Mouse (Mus musculus): ENCODE data around the gene Bmp15. TPM values are rescaled to one million over a fixed set of nuclear protein-coding genes. Genes with fewer than 3 reads are reported as not detected.

The Bmp15 gene
- polyA plus RNA-seq (2016; fragmentation: Nextera tagmentation; extraction: Ambion mirVana): 0.89 and 0.90 TPM in 2 replicates

DNA sequence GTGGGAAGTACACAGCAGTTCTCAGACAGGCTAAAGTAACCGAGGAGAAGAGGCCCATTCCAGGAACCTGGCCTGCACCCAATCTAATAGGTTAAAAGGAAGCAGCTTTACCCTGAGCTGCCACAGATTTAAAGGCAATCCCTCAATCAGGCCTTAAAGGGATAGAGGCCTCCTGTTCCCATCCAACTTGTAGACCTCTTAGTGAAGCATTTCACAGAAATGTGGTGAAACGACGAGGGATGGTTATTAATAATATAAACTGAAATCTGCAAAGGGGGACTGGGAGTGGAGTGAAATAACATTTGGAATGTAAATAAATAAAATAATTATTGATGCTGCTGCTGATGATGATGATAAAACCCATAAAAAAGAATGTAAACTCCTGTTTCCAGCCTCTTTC lies at the start of gene Bmp15:
Bmp15 (minus strand) TSS at position 101 of the 400 bp plus-strand sequence.
- no peaks in the 10 kb centered on the region for H3K4me1 ChIP-seq (replicated peaks)
- no peaks in the 10 kb centered on the region for H3K9me3 ChIP-seq (replicated peaks)
- no peaks in the 10 kb centered on the region for H3K27me3 ChIP-seq (replicated peaks)
- H3K4me3 ChIP-seq: no peak within 1 kb of the TSS
- no peak within 1 kb of the TSS for H3K9ac ChIP-seq
- H3K4me2 ChIP-seq: no peak within 1 kb of the TSS
- H3K36me3 ChIP-seq: no peaks in the 10 kb centered on the region
- no peak within 1 kb of the TSS for H3K27ac ChIP-seq (ENCODE audit: poor library complexity, severe bottlenecking)
- no peak for ATAC-seq (ENCODE audit: insufficient number of reproducible peaks, low FRiP score)
- WGBS: 78% methylated on average over 3 of the region's 3 CpGs

DNA sequence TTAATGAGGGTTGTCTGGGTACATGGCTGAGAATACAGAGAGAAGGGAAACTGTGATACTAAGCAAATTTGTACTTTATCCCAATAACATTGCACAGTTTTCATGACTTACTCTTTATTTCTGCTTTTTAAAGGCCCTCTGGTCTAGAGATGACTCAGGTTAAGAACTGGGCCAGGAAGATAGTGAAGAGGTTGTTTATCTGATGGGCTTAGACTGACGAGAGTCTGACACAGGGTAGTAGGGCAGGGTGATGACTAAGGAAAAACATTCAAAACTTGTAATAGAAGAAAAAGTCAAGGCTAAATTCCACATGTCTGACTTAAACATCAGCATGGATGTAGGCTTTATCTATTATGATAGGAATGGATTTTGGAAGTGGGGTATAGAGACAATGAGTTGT lies 48.3 kb upstream of the Bmp15 start:
- Histone ChIP-seq H3K4me2 (no peak overlapping the region), H3K9ac (no peak overlapping the region), H3K27me3 (replicated peaks) (no peaks in the 10 kb centered on the region), H3K27ac (ENCODE audit: poor library complexity, severe bottlenecking) (no peak overlapping the region), H3K36me3 (no peaks in the 10 kb centered on the region), H3K4me3 (no peak overlapping the region), H3K9me3 (replicated peaks) (no peaks in the 10 kb centered on the region), H3K4me1 (replicated peaks) (no peaks in the 10 kb centered on the region)
- WGBS: 40% methylated on average over 1 of the region's 1 CpGs
- ATAC-seq (ENCODE audit: insufficient number of reproducible peaks, low FRiP score): no peak

DNA sequence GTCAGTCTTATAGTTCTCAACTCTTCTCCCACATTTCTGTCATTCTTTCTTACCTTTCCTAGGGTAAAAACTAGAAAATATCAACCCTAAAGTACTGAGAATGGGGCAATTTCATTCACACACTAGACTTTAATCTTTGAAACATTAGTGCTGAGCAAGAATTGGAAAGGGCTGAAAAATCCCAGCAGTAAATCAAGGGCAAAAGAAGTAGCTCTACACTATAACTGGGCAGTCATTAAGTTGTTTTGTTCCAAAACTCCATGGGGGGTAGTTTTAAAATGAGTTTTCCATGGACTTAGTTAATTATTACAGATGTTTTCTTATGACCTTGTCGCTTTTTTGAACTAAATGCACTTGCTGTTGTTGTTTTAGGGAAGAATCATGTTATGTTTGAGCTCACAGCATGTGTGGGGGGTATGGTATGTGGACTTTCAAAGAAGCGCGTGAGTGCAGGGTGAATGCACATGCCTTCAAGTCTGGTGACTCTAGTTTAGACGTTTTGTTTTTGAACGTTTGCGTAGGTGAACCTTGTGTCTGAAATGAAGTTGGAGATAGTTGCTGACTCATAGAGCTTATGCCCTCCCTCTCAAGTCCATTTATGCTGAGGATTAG lies 37.1 kb upstream of the Bmp15 start:
- Histone ChIP-seq H3K4me3 (no peak overlapping the region), H3K9ac (no peak overlapping the region), H3K36me3 (no peaks in the 10 kb centered on the region), H3K4me2 (no peak overlapping the region), H3K9me3 (replicated peaks) (no peaks in the 10 kb centered on the region), H3K27me3 (replicated peaks) (no peaks in the 10 kb centered on the region), H3K27ac (ENCODE audit: poor library complexity, severe bottlenecking) (no peak overlapping the region), H3K4me1 (replicated peaks) (no peaks in the 10 kb centered on the region)
- no peak for ATAC-seq (ENCODE audit: insufficient number of reproducible peaks, low FRiP score)
- WGBS: 70% methylated on average over 6 of the region's 6 CpGs

DNA sequence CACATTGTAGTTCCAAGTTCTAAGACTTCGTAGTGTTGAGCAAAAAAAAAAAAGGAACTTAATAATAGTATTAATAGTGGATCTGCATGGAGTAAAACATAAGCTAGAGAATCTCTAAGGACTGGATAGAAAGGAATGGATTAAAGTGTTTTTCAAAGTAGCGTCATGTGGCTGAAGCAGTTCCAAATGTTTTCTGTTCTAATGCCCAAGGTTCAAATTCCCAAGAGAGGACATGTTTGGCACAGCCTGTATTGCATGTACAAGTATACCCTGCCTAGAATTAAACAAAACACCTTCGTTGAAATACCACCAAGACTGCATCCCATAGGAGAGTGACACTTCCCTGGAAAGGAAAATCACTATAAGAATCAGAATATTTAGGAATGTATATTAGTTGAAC lies 36.4 kb upstream of the Bmp15 start:
- H3K27me3 ChIP-seq (replicated peaks): no peaks in the 10 kb centered on the region
- no peak overlapping the region for H3K4me2 ChIP-seq
- no peaks in the 10 kb centered on the region for H3K9me3 ChIP-seq (replicated peaks)
- no peaks in the 10 kb centered on the region for H3K4me1 ChIP-seq (replicated peaks)
- no peak overlapping the region for H3K9ac ChIP-seq
- H3K27ac ChIP-seq (ENCODE audit: poor library complexity, severe bottlenecking): no peak overlapping the region
- WGBS: 73% methylated on average over 3 of the region's 3 CpGs
- no peak for ATAC-seq (ENCODE audit: insufficient number of reproducible peaks, low FRiP score)
- H3K36me3 ChIP-seq: no peaks in the 10 kb centered on the region
- no peak overlapping the region for H3K4me3 ChIP-seq

DNA sequence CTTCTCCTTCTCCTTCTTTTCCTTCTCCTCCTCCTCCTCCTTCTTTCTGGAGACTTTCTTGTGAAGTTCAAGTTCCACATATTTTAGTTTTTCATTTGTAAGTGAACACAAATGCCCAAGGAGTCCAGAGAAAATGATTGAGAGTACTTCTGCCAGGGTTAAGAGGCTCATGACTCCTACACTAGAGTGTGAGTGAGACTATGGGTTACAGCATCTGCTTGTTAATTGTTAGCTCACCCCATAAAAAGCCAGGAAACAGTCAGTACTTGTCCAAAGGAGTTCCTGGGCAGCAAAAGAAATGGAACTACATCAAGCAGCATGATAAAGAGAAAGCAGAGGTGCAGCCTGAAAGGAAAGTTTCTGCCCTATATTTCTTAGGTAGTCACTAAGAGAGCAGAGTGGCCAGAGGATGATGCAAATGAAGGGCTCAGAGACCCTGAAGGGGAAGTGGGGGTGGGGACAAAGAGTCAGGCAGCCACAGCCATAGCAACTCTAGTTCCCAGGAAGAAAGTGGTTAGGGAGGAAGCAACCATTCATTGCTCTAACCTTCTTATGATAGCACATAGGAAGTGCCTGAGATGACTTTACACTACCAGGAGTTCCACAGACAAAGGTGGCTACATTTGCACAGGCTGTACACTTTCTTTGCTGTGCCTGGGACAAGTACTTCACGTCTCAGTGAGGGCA lies 24.9 kb upstream of the Bmp15 start:
- ATAC-seq (ENCODE audit: insufficient number of reproducible peaks, low FRiP score): no peak
- H3K9me3 ChIP-seq (replicated peaks): no peaks in the 10 kb centered on the region
- no peaks in the 10 kb centered on the region for H3K4me1 ChIP-seq (replicated peaks)
- no peaks in the 10 kb centered on the region for H3K36me3 ChIP-seq
- WGBS: 33% methylated on average over 1 of the region's 1 CpGs
- H3K27me3 ChIP-seq (replicated peaks): no peaks in the 10 kb centered on the region
- no peak overlapping the region for H3K4me2 ChIP-seq
- H3K27ac ChIP-seq (ENCODE audit: poor library complexity, severe bottlenecking): no peak overlapping the region
- H3K9ac ChIP-seq: no peak overlapping the region
- no peak overlapping the region for H3K4me3 ChIP-seq

DNA sequence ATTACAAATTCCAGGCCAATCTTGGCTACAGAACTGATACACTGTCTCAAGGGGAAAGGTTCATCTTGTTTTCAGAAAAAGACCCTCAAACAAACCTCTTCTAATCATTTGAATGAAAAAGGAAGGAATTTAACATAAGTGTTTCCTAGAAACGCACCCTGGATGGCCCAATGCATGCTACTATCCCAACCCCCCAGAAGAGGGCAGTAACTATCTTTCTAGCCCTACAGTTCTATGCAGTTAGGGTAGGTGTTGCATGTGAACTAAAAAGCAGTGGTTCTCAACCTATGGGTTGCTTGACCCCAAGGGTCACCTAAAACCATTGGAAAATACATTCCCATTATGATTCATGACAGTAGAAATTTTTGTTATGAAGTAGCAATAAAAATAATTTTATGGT lies 3.5 kb upstream of the Bmp15 start:
- no peak for ATAC-seq (ENCODE audit: insufficient number of reproducible peaks, low FRiP score)
- no peaks in the 10 kb centered on the region for H3K27me3 ChIP-seq (replicated peaks)
- no peak overlapping the region for H3K4me2 ChIP-seq
- no peak overlapping the region for H3K27ac ChIP-seq (ENCODE audit: poor library complexity, severe bottlenecking)
- H3K4me3 ChIP-seq: no peak overlapping the region
- H3K36me3 ChIP-seq: no peaks in the 10 kb centered on the region
- H3K9ac ChIP-seq: no peak overlapping the region
- no peaks in the 10 kb centered on the region for H3K9me3 ChIP-seq (replicated peaks)
- no peaks in the 10 kb centered on the region for H3K4me1 ChIP-seq (replicated peaks)
- 27% methylated on average over 1 of the region's 1 CpGs for WGBS

DNA sequence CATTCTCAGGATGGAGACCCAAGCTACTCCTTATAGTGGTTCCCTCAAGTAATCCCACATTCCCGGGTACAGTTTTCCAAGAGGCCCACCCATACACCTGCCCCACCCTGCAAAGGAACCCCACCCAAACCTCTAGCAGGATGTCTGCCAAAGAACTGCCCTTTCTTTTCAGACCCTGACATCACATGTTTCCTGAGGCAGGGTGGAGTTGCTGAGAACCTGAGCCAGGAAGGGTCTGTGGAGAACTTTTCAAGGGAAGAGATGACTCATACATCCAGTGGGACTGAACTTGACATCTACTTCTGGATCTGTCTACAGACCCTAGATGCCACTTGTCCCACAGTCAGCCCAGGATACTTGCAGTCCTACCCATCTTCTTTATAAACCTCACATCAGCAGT lies 2.8 kb downstream of the Bmp15 start:
- Histone ChIP-seq H3K36me3 (no peaks in the 10 kb centered on the region), H3K4me3 (no peak overlapping the region), H3K27me3 (replicated peaks) (no peaks in the 10 kb centered on the region), H3K4me1 (replicated peaks) (no peaks in the 10 kb centered on the region), H3K9me3 (replicated peaks) (no peaks in the 10 kb centered on the region), H3K9ac (no peak overlapping the region), H3K4me2 (no peak overlapping the region), H3K27ac (ENCODE audit: poor library complexity, severe bottlenecking) (no peak overlapping the region)
- 39% methylated on average over 1 of the region's 1 CpGs for WGBS
- no peak for ATAC-seq (ENCODE audit: insufficient number of reproducible peaks, low FRiP score)

Other genes starting within 250 kb of the Bmp15 start
- gene AU022751, start 237.3 kb downstream of the Bmp15 start, polyA plus RNA-seq (2016; fragmentation: Nextera tagmentation; extraction: Ambion mirVana): not detected in 2 replicates
- 5.0 and 5.9 TPM in 2 replicates for gene Nudt10, start 147.7 kb downstream of the Bmp15 start, polyA plus RNA-seq (2016; fragmentation: Nextera tagmentation; extraction: Ambion mirVana)
- gene Shroom4, start 79.1 kb upstream of the Bmp15 start, polyA plus RNA-seq (2016; fragmentation: Nextera tagmentation; extraction: Ambion mirVana): 6.0 and 6.7 TPM in 2 replicates